Comparison of ENCODE assay signal across 17 mouse cellular contexts in the genomic region with DNA sequence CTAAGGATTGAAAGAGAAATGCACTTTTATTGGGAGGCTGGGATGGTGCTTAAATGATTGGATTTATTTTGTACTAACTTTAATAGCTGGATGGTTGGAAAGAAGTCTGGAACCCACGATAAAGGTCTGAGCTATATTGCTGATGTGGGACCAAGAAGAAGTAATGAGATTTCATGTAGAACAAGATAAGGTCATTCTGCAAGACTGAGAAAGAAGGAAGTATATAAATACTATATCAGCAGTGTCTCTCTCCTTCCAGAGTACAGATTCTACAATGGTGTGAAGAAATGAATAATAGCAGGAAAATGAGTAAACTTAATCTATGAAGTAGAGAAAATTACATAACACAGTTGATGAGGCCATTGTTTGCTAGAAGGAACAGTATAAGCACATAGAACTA. TPM values are rescaled to one million over a fixed set of nuclear protein-coding genes. Genes with fewer than 3 reads are reported as not detected.
A peak's percentile ranks its signal among the peaks of the same experiment; 100 is the strongest.
DNase-seq lines count a peak whose midpoint lies in the region; ATAC-seq and TF ChIP-seq lines count a peak whose summit lies in the region.
"Had no signal": no experiment of that assay in that cellular context is flagged by ENCODE, and none has a peak within 500 bp of the region (broad histone marks: within the 10 kb centered on the region; RNA-seq: fewer than 3 reads in every experiment).

No protein-coding gene starts in this region.

- peaks cover 47% of the 10 kb centered on the region for H3K36me3 ChIP-seq in hindbrain, embryonic 10.5 days
- H3K36me3 ChIP-seq in hindbrain, postnatal 0 days (ENCODE audit: insufficient read depth, low read length): no peaks in the 10 kb centered on the region; the same call in 1 of the 2 replicates
- peaks cover 36% of the 10 kb centered on the region for H3K36me3 ChIP-seq in limb, embryonic 12.5 days
- H3K36me3 ChIP-seq in limb, embryonic 10.5 days: peaks cover 45% of the 10 kb centered on the region
- peaks cover 16% of the 10 kb centered on the region for H3K36me3 ChIP-seq in neural tube, embryonic 12.5 days
- H3K36me3 ChIP-seq in neural tube, embryonic 15.5 days: peaks cover 9% of the 10 kb centered on the region; the same call in 1 of the 2 replicates

- no peak for DNase-seq in hindbrain, embryonic 10.5 days (ENCODE audit: low spot score)
- no peak for DNase-seq in hindbrain, postnatal 0 days (ENCODE audit: low spot score)
- no peak for DNase-seq in limb, embryonic 10.5 days (ENCODE audit: low spot score)
- DNase-seq in neural tube, embryonic 10.5 days (ENCODE audit: extremely low spot score, low spot score): no peak
- no peak for DNase-seq in left cerebral cortex, adult 11 months (ENCODE audit: low spot score)
- DNase-seq: adrenal gland, postnatal 36 days; B cell, adult 2 months; cerebellum, adult 11-12 months; cerebellum, postnatal 14 days; kidney, adult 2 months; kidney, postnatal 4 days; lung, postnatal 10 days; thymus, postnatal 36 days had no signal

- H3K4me1 ChIP-seq in hindbrain, embryonic 10.5 days (replicated peaks): peaks cover 28% of the 10 kb centered on the region
- H3K4me1 ChIP-seq in hindbrain, postnatal 0 days (ENCODE audit: insufficient read depth, low read length): peaks cover 4% of the 10 kb centered on the region; the same call in 1 of the 2 replicates
- peaks cover 28% of the 10 kb centered on the region for H3K4me1 ChIP-seq in limb, embryonic 12.5 days (replicated peaks)
- H3K4me1 ChIP-seq in limb, embryonic 10.5 days: peaks cover 22% of the 10 kb centered on the region
- H3K4me1 ChIP-seq in neural tube, embryonic 12.5 days: peaks cover 20% of the 10 kb centered on the region
- H3K4me1 ChIP-seq in neural tube, embryonic 15.5 days: peaks cover 31% of the 10 kb centered on the region

- H3K27ac ChIP-seq in hindbrain, embryonic 10.5 days: no peak overlapping the region
- no peak overlapping the region for H3K27ac ChIP-seq in hindbrain, postnatal 0 days
- no peak overlapping the region for H3K27ac ChIP-seq in limb, embryonic 12.5 days
- no peak overlapping the region for H3K27ac ChIP-seq in limb, embryonic 10.5 days
- H3K27ac ChIP-seq in neural tube, embryonic 12.5 days: no peak overlapping the region
- H3K27ac ChIP-seq in neural tube, embryonic 15.5 days (replicated peaks): no peak overlapping the region

- no peaks in the 10 kb centered on the region for H3K27me3 ChIP-seq in hindbrain, embryonic 10.5 days (ENCODE audit: insufficient read depth, poor library complexity, severe bottlenecking)
- no peaks in the 10 kb centered on the region for H3K27me3 ChIP-seq in hindbrain, postnatal 0 days (ENCODE audit: insufficient read depth, low read length)
- H3K27me3 ChIP-seq in limb, embryonic 12.5 days: no peaks in the 10 kb centered on the region
- H3K27me3 ChIP-seq in limb, embryonic 10.5 days (ENCODE audit: low read depth, poor library complexity, severe bottlenecking): no peaks in the 10 kb centered on the region
- no peaks in the 10 kb centered on the region for H3K27me3 ChIP-seq in neural tube, embryonic 12.5 days (replicated peaks)
- no peaks in the 10 kb centered on the region for H3K27me3 ChIP-seq in neural tube, embryonic 15.5 days (replicated peaks)

- H3K9ac ChIP-seq in hindbrain, postnatal 0 days (replicated peaks; ENCODE audit: low read length): no peak overlapping the region
- no peak overlapping the region for H3K9ac ChIP-seq in limb, embryonic 12.5 days (replicated peaks)
- H3K9ac ChIP-seq in neural tube, embryonic 12.5 days: no peak overlapping the region
- H3K9ac ChIP-seq in neural tube, embryonic 15.5 days (replicated peaks): no peak overlapping the region

- ATAC-seq in hindbrain, postnatal 0 days: no peak
- no peak for ATAC-seq in limb, embryonic 12.5 days (ENCODE audit: insufficient number of reproducible peaks, insufficient read depth, low FRiP score, low TSS enrichment, low read depth)
- ATAC-seq in neural tube, embryonic 12.5 days (ENCODE audit: low FRiP score, low read depth): no peak
- no peak for ATAC-seq in neural tube, embryonic 15.5 days (ENCODE audit: low FRiP score)
- ATAC-seq: forebrain, embryonic 14.5 days had no signal

- 95% methylated on average over 1 of the region's 1 CpGs for WGBS in hindbrain, embryonic 10.5 days
- 87% methylated on average over 1 of the region's 1 CpGs for WGBS in hindbrain, postnatal 0 days
- WGBS in limb, embryonic 12.5 days: 93% methylated on average over 1 of the region's 1 CpGs
- WGBS in limb, embryonic 10.5 days: 98% methylated on average over 1 of the region's 1 CpGs
- WGBS in neural tube, embryonic 12.5 days: 92% methylated on average over 1 of the region's 1 CpGs
- WGBS in neural tube, embryonic 15.5 days: 78% methylated on average over 1 of the region's 1 CpGs

- peak overlapping the region; percentile 86; the same call in 1 of the 2 replicates for H3K4me3 ChIP-seq in hindbrain, embryonic 10.5 days
- H3K4me3 ChIP-seq in hindbrain, postnatal 0 days (ENCODE audit: low read length): no peak overlapping the region
- no peak overlapping the region; the same call in 1 of the 2 replicates for H3K4me3 ChIP-seq in limb, embryonic 12.5 days (replicated peaks)
- H3K4me3 ChIP-seq in limb, embryonic 10.5 days: no peak overlapping the region
- no peak overlapping the region for H3K4me3 ChIP-seq in neural tube, embryonic 12.5 days
- no peak overlapping the region for H3K4me3 ChIP-seq in neural tube, embryonic 15.5 days (replicated peaks)

- TF ChIP-seq CTCF in hindbrain, postnatal 0 days (IDR thresholded peaks at IDR 0.05; ENCODE audit: low read depth): no peak

- H3K4me2 ChIP-seq in hindbrain, postnatal 0 days (ENCODE audit: low read depth, low read length): no peak overlapping the region
- peak overlapping the region; percentile 83; the same call in 1 of the 2 replicates for H3K4me2 ChIP-seq in limb, embryonic 12.5 days
- peak overlapping the region; percentile 78 for H3K4me2 ChIP-seq in neural tube, embryonic 12.5 days (replicated peaks)
- H3K4me2 ChIP-seq in neural tube, embryonic 15.5 days: peak overlapping the region; percentile 71; the same call in 1 of the 2 replicates

- H3K9me3 ChIP-seq in hindbrain, embryonic 10.5 days: no peaks in the 10 kb centered on the region
- H3K9me3 ChIP-seq in hindbrain, postnatal 0 days (ENCODE audit: low read length): no peaks in the 10 kb centered on the region
- H3K9me3 ChIP-seq in limb, embryonic 12.5 days: no peaks in the 10 kb centered on the region
- H3K9me3 ChIP-seq in limb, embryonic 10.5 days (replicated peaks): no peaks in the 10 kb centered on the region
- H3K9me3 ChIP-seq in neural tube, embryonic 12.5 days: no peaks in the 10 kb centered on the region
- H3K9me3 ChIP-seq in neural tube, embryonic 15.5 days (replicated peaks): no peaks in the 10 kb centered on the region

RNA-seq across cellular contexts. Expression of gene Ccdc34, which starts 2.8 kb away (rescaled TPM):
- polyA plus RNA-seq in hindbrain, embryonic 10.5 days (2016; fragmentation: Nextera tagmentation; extraction: Ambion mirVana): 41.2 and 53.1 TPM in 2 replicates
- total RNA-seq in hindbrain, postnatal 0 days (2014; rRNA removed): 15.8 and 18.6 TPM in 2 replicates
- polyA plus RNA-seq in hindbrain, postnatal 0 days (2015; fragmentation: Nextera tagmentation; extraction: Ambion mirVana): 30.2 and 32.3 TPM in 2 replicates
- 61.0 and 61.4 TPM in 2 replicates for polyA plus RNA-seq in limb, embryonic 12.5 days (2016; fragmentation: Nextera tagmentation; extraction: Ambion mirVana)
- polyA plus RNA-seq in limb, embryonic 10.5 days (2016; fragmentation: Nextera tagmentation; extraction: Ambion mirVana): 49.3 and 57.2 TPM in 2 replicates
- 51.3 and 55.6 TPM in 2 replicates for polyA plus RNA-seq in neural tube, embryonic 12.5 days (2016; fragmentation: Nextera tagmentation; extraction: Ambion mirVana)
- polyA plus RNA-seq in neural tube, embryonic 15.5 days (2015; fragmentation: Nextera tagmentation; extraction: Ambion mirVana): 28.3 and 32.7 TPM in 2 replicates
